Mouse (Mus musculus): ENCODE results near the gene Mapk6.

Gene Mapk6

DNA sequence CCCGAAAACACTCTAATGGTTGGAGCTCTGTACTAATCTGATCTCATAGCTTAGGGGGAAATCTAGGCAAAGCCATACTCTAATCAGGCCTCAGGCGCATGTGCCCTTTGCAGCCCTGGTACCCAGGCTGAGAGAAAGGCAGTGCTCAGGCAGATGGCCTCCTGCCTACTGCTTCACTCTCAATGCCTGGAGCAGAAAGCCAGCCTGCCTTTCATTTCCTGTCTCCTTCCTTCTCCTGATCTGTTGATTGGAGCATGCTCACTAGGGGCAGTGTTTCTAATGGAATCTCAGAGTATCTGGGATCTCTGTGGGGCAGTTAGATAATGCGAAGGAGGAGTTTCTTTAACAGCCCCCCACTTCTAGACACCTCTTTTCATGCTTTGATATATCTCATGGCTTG, 90.4 kb downstream of the Mapk6 start:
- DNase-seq (ENCODE audit: low read depth, low spot score), result no peak
